Mouse (Mus musculus): ENCODE data around the gene Ptpn22.

- no peak for TF ChIP-seq GATA1 (IDR thresholded peaks at IDR 0.05; ENCODE audit: low read length)
- no peak for TF ChIP-seq TAL1 (IDR thresholded peaks at IDR 0.05; ENCODE audit: low read length)
These were observed 57.2 kb downstream of the Ptpn22 start for GRCm38 (mm10) chr3:103916839-103917237.
